Mouse (Mus musculus) cerebellum, adult 8-10 months (tissue): ENCODE data around the gene Snx13.

Experiments used
- DNase-seq: peaks from one replicate; pipeline ENCODE4 v3.0.0; 2022

Gene Snx13

DNA sequence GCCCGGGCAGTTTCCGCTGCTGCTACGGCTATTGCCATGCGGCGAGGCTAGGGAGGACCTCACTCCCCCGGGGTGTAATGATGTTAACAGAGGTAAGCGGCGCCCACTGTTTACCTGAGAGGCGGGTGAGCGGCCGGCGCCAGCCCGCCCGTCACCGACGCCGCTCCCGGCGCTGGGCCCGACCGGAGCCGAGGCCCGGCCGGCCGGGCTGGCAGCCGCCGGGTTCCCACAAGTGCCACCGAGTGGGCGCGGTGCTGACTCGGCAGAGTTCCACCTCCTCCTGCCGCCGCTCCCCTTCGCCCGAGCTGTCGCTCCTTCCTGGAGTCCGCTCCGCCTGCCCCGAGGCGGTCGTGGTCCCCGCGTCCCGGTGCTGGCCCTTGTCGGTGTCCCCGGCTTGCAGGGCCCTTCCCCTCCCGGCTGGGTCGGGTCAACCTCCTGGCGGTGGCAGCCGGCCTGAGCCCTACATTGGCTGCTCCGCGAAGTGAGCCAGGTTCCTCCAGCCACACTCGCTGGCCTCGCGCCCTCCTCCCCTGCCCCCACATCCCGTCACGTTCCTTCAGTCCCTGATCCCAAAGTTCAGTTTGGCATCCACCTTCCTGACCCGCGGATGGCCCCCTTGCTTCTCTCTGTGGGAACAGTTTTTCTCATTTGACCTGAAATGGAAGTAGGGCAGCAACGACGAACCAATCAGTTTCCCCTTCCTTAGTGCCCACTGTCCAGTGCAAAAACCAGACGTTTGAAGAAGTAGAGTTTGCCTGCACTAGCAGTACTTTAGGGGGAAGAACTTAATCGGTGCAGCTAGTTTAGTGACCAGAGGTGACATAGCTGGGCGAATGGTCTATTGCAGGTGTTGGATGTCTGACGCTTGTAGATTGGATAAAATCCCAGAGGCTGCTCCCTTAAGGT, 587 bp downstream of the Snx13 start:
- DNase-seq = peak; percentile 72

GRCm38 (mm10) chr12:35048891-35049290, 1.9 kb downstream of the Snx13 start:
- no peak for DNase-seq

- DNase-seq = no peak
Measured at GRCm38 (mm10) chr12:35050501-35050900, 3.5 kb downstream of the Snx13 start.

GRCm38 (mm10) chr12:35050964-35051758, 4.2 kb downstream of the Snx13 start:
- no peak for DNase-seq

DNA sequence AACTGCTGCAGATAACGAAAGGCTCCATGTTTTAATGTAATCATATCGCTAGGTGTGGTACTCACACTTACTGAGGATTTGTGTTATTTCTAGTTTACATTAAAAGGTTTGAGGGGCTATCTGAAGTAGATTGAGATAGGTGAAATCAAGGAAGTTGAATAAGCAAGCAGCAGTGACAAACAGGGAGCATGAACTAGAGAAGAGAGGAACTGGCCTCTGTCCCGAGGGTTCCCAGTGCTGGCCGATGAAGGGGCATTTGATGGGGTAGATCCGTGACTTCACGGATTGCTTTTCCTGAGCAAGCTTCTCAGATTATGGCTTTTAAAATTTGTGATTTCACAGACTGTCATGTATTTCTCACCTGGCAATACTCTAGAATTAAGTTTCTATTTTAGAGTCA, 7.4 kb downstream of the Snx13 start:
- DNase-seq = no peak

- DNase-seq = no peak
Measured at GRCm38 (mm10) chr12:35055114-35056095, 8.4 kb downstream of the Snx13 start.

GRCm38 (mm10) chr12:35063697-35064468, 16.9 kb downstream of the Snx13 start:
- DNase-seq = peak; percentile 78

GRCm38 (mm10) chr12:35067621-35068020, 20.6 kb downstream of the Snx13 start:
- no peak for DNase-seq

GRCm38 (mm10) chr12:35071336-35071735, 24.4 kb downstream of the Snx13 start:
- DNase-seq = peak; percentile 77

GRCm38 (mm10) chr12:35072178-35072577, 25.2 kb downstream of the Snx13 start:
- DNase-seq = no peak

GRCm38 (mm10) chr12:35075993-35076392, 29.0 kb downstream of the Snx13 start:
- no peak for DNase-seq

GRCm38 (mm10) chr12:35123549-35123948, 76.6 kb downstream of the Snx13 start:
- DNase-seq = no peak

DNA sequence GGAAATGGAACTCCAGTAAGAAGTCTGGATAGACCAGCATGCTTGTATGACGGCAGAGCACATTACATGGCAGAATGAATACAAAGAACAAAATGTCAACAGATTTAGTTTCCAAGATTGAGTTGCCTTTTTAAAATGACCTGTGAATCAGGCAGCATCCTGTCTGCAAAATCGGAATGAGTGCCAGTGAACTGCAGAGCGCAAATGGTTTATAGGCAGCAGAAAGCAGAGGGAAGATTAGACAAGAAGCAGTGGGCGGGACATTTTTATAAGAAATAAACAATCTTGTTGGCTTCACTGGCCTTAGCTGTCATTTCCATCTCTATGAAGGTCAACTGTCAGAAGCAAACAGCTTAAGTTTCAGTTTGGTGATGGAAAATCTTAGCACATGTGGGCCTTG, 106.2 kb downstream of the Snx13 start:
- DNase-seq = no peak

DNA sequence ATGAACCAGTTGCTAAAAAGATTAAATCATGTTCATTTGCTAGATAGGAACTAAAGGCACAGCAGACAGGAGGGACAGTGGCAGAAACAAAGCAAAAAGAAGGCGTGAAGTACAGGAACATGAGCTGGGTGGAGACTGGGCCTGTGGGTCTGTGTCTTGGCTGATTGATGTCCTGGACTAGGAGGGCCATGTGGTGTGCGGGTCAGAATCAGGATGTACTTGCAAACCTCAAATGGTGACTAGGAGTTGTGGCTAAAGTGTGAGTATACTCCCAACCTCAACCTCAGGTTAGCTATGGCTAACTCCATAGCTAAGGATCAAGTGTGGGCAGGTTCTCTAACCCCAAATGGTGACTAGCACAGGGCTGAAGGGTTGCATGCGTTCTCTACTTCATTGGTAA, 107.2 kb downstream of the Snx13 start:
- no peak for DNase-seq

DNA sequence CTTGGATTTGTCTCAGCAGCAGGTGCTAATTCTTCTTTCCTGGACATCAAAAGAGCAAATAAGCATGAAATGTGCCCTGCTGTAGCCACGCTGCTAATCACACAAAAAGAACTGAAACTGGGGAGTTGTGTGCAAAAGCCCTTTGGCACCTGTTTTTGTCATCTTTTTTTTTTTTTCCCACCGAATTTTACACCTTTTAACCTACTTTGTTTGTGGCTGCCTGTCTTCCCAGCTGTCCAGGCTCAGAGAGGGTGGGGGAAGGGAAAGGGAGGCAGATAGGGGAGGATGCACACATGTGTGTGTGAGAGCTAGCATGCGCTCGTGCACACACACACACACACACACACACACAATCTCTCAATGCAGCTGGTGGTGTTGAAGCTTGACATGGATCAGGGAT, 110.3 kb downstream of the Snx13 start:
- DNase-seq = no peak

DNA sequence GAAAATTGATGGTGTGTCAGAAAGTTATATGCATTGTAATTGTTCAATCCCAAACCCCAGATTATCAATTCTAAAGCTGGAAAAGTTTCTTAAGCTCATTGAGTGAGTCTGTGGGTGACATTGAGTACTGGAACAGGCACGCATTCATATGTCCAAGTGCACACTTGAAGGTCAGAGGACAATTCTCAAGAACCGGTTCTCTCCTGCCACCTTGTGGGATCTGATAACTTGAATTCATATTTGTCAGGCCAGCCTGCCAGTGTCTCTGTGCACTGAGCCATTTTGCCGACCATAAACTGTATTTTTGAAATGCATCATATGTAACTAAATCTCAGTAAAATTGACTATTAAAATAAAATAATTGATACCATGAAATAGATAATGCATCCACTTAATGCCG, 114.7 kb downstream of the Snx13 start:
- DNase-seq = peak; percentile 8

- no peak for DNase-seq
Measured at GRCm38 (mm10) chr12:35170275-35170674, 123.3 kb downstream of the Snx13 start.

- no peak for DNase-seq
Measured at GRCm38 (mm10) chr12:35175938-35176337, 129.0 kb downstream of the Snx13 start.

GRCm38 (mm10) chr12:35176628-35177027, 129.6 kb downstream of the Snx13 start:
- no peak for DNase-seq

DNA sequence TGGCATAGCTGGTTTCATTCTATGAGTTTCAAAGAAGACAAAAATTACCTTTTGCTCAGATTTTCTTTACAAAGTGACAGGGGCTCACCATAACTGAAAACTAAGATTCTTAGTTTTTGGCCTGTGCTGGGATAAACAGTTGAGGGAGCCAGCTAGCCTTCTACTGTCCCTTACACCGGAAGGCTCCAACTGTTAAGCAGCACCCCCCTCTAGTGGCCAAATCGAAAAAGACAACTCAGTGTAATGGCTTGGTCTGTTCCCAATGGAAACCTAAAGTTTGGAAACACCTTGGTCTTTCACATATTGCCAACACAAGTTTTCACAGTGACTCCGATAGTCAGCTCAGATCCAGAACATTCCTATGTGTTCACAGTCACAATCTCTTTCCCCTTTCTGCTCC, 135.7 kb downstream of the Snx13 start:
- peak; percentile 79 for DNase-seq

DNA sequence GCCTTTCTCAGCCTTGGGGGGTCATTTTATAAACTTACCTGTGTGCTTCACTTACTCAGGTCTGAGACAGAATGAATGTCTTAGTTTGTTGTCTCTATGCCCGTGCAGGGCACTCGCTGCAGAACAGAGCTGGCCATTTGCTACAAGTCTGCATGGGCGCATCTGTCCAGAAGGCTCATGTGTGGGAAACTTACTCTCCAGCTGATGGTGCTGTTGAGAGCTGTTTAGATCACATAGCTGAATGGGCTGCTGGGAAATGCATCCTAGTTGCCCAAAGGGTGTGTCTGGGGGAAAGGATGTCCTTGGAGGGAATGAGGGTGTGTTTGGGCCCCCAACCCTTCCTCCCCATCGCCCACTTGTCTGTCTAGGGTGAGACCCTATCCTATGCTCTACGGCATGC, 137.3 kb downstream of the Snx13 start:
- DNase-seq = no peak
